Mouse (Mus musculus) heart, adult 2 months (tissue): ENCODE results near the gene Gng8.

Source experiments
- CTCF ChIP-seq: fragments of 200-600 bp; IDR thresholded peaks from 2 replicates; pipeline ENCODE4 v1.8.1; 2022; ENCODE audit warnings: antibody characterized with exemption, mild to moderate bottlenecking, moderate library complexity
- POLR2A ChIP-seq: fragments of 200-500 bp; IDR thresholded peaks from 2 replicates; pipeline ENCODE4 v1.6.1; 2011; ENCODE audit warnings: mild to moderate bottlenecking, low read depth, low read length, control low read depth; ENCODE audit not compliant: insufficient read depth

- TF ChIP-seq POLR2A (no peak), CTCF (no peak)
Measured at GRCm38 (mm10) chr7:16872478-16872877, 19.1 kb upstream of the Gng8 start.
